Mouse (Mus musculus): Measurements from ENCODE around the gene Dus2.

Dus2 gene

DNA sequence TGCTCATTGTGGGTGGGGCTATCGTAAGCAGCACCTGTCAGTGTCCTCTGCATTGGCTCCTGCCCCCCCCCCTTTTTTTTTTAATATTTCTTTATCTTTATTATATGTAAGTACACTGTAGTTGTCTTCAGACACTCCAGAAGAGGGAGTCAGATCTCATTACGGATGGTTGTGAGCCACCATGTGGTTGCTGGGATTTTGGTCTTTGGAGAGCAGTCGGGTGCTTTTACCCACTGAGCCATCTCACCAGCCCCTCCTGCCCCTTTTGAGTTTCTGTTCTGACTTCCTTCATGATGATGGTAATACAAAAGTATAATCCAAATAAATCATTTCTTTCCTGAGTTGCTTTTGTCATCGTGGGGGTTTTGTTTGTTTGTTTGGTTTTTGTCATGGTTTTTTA, 111.2 kb downstream of the Dus2 start:
- no peak for DNase-seq
